Mouse (Mus musculus): ENCODE results near the gene Unc5cl. TPM values are rescaled to one million over a fixed set of nuclear protein-coding genes. Genes with fewer than 3 reads are reported as not detected.
A peak's percentile ranks its signal among the peaks of the same experiment; 100 is the strongest.

The Unc5cl gene
- polyA plus RNA-seq, 1 experiment, result 0.58 TPM

DNA sequence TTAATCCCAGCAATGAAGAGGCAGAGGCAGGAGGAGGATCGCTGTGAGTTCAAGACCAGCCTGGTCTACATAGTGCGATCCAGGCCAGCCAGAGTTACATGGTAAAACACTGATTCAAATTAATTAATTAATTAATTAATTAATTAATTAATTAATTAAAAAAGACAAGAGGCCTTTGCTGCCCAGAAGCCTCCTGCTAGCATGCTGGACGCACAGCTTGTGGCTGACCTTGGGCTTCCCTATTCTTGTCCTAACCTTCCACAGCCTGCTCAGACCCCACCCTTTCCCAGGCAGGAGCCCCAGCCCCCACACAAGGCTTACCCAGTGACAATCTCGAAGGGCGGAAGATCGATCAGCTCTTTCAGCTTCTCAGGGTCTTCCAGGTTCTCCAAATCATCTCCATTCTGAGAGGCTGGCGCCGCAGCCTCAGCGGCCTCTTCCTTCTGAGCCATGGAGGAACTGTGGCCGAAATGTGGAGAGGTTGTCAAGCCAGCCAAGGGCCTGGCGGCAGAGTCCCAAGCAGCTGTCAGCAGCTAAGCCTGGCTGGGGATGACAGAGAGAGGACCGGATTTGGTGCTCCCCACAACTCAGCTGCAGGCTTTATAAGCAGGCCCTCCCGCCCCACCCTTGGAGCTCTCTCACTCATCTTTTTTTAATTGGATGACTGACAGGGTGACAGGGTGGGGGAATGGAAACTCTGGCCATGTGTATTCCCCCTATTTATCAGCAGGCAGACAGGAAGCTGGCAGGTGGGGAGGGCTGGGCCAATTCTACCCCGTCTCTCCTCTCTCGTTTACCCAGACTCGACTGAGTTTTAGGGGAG, 22.3 kb upstream of the Unc5cl start, which contains the start of gene Apobec2:
Gene Apobec2, minus strand, starts transcription at position 773 of the 823 bp plus-strand sequence.
- no peak within 1 kb of the TSS for H3K4me3 ChIP-seq (ENCODE audit: insufficient read depth, low read depth, low read length)
- WGBS, result 91% methylated on average over 16 of the region's 16 CpGs
- H3K36me3 ChIP-seq (ENCODE audit: control insufficient read depth, insufficient read depth, low read length), result no peaks in the 10 kb centered on the region
- H3K4me1 ChIP-seq (ENCODE audit: control insufficient read depth, insufficient read depth, low read length), result peaks cover under 1% of the 10 kb centered on the region; the same call in 1 of the 2 replicates
- TF ChIP-seq POLR2A (IDR thresholded peaks at IDR 0.05; ENCODE audit: low read depth, low read length) (no peak), CTCF (conservative IDR thresholded peaks at IDR 0.05; ENCODE audit: insufficient read depth, insufficient read length, low read depth, low read length) (no peak)
- no peaks in the 10 kb centered on the region for H3K27me3 ChIP-seq (replicated peaks; ENCODE audit: control insufficient read depth, insufficient read depth, low read length)
- H3K27ac ChIP-seq (ENCODE audit: insufficient read depth, low read depth, low read length), result no peak within 1 kb of the TSS
- no peak for DNase-seq

DNA sequence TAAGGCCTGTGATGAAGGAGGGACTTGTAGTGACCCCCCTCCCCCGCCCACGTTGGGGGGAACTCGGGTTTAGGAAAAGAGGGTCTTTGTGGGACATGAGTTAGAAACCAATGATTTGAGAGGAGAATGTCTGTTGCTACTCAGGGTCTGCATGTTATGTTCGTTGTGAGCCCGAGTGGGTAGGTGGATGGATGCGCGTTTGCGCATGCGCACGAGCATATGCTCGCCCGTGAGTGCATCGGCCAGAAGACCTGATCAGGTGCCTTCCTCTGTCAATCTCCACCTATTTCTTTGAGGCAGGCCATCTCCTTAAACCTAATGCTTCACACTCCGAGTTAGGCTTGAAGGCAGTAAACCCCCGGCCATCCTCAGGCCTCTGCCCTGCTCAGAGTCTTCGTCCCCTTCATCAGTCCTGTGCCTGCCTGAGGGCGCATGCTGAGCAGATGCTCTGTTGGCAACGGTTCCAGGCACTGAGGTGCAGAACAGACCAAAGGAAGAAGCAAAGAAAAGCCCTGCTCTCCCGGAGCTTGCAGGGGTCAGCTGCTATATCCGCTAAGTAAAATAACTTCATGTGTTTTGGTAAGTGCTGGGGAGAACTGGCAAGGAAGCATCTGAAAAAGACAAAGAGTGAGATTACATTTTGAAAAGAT, 21.6 kb upstream of the Unc5cl start:
- TF ChIP-seq CTCF (conservative IDR thresholded peaks at IDR 0.05; ENCODE audit: insufficient read depth, insufficient read length, low read depth, low read length) (no peak), POLR2A (IDR thresholded peaks at IDR 0.05; ENCODE audit: low read depth, low read length) (no peak)
- H3K27me3 ChIP-seq (replicated peaks; ENCODE audit: control insufficient read depth, insufficient read depth, low read length), result no peaks in the 10 kb centered on the region
- DNase-seq, result no peak
- H3K4me3 ChIP-seq (ENCODE audit: insufficient read depth, low read depth, low read length), result no peak overlapping the region
- no peaks in the 10 kb centered on the region for H3K36me3 ChIP-seq (ENCODE audit: control insufficient read depth, insufficient read depth, low read length)
- no peak overlapping the region for H3K27ac ChIP-seq (ENCODE audit: insufficient read depth, low read depth, low read length)
- no peaks in the 10 kb centered on the region for H3K4me1 ChIP-seq (ENCODE audit: control insufficient read depth, insufficient read depth, low read length)
- 88% methylated on average over 20 of the region's 20 CpGs for WGBS

DNA sequence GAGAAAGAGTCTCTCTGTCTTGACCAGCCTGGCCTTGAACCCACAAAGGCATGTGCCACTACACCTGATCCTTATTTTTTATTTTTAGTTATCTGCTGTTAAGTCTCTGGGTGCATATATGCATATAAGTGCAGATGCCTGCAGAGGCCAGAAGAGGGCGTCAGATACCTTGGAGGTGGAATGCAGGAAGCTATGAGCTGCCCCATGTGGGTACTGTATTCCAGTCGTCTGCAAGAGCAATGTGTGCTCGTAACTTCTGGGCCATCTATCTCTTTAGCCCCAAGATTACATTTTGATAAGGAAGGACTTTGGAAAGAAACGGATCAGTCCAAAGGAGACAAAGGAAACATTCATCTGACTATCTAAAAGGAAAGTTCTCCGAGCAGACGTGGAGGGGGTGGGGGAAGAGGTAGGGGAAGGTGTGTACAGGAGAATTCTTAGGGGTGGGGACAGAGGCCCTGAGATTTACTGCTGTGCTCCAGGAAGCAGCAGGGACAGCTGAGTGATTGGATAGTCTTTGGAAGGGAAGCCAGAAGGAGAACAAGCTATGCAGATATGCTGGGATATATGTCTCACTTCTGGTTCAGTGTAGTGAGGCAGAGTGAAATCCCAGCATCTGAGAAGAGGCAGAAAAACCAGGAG, 20.9 kb upstream of the Unc5cl start:
- Histone ChIP-seq H3K4me1 (ENCODE audit: control insufficient read depth, insufficient read depth, low read length) (no peaks in the 10 kb centered on the region), H3K36me3 (ENCODE audit: control insufficient read depth, insufficient read depth, low read length) (no peaks in the 10 kb centered on the region), H3K27ac (ENCODE audit: insufficient read depth, low read depth, low read length) (no peak overlapping the region), H3K27me3 (replicated peaks; ENCODE audit: control insufficient read depth, insufficient read depth, low read length) (no peaks in the 10 kb centered on the region), H3K4me3 (ENCODE audit: insufficient read depth, low read depth, low read length) (no peak overlapping the region)
- 58% methylated on average over 6 of the region's 6 CpGs for WGBS
- no peak for TF ChIP-seq POLR2A (IDR thresholded peaks at IDR 0.05; ENCODE audit: low read depth, low read length)
- 0 out of 2 replicates have a peak, but pooled peaks have one; percentile 14 for TF ChIP-seq CTCF (conservative IDR thresholded peaks at IDR 0.05; ENCODE audit: insufficient read depth, insufficient read length, low read depth, low read length)
- no peak for DNase-seq

DNA sequence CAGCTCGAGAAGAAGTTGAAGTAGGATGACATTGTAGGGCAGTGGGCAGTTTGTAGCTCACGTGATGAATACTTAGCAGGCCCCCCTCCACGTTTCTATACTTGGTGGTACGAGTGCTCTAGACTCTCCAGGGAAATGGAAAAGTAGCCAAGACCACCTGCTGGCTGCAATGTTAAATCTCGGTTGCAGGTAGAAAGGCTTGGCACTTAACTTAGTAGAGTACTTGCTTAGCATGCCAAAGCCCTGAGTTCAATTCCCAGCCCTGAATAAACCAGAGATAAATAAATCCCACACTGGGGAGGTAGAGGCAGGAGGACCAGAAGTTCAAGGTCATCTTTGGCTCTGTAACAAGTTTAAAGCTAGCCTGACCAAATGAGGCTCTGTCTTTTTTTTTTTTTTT, 20.2 kb upstream of the Unc5cl start:
- Histone ChIP-seq H3K4me3 (ENCODE audit: insufficient read depth, low read depth, low read length) (no peak overlapping the region), H3K4me1 (ENCODE audit: control insufficient read depth, insufficient read depth, low read length) (no peaks in the 10 kb centered on the region), H3K27ac (ENCODE audit: insufficient read depth, low read depth, low read length) (no peak overlapping the region), H3K27me3 (replicated peaks; ENCODE audit: control insufficient read depth, insufficient read depth, low read length) (no peaks in the 10 kb centered on the region), H3K36me3 (ENCODE audit: control insufficient read depth, insufficient read depth, low read length) (no peaks in the 10 kb centered on the region)
- WGBS, result 90% methylated on average over 5 of the region's 5 CpGs
- TF ChIP-seq CTCF (conservative IDR thresholded peaks at IDR 0.05; ENCODE audit: insufficient read depth, insufficient read length, low read depth, low read length) (no peak), POLR2A (IDR thresholded peaks at IDR 0.05; ENCODE audit: low read depth, low read length) (no peak)
- DNase-seq, result no peak

GRCm38 (mm10) chr17:48436487-48436886, 18.2 kb upstream of the Unc5cl start:
- peak; percentile 40 for DNase-seq
- 44% methylated on average over 1 of the region's 1 CpGs for WGBS
- no peak for TF ChIP-seq CTCF (conservative IDR thresholded peaks at IDR 0.05; ENCODE audit: insufficient read depth, insufficient read length, low read depth, low read length)
- TF ChIP-seq POLR2A (IDR thresholded peaks at IDR 0.05; ENCODE audit: low read depth, low read length), result no peak
- Histone ChIP-seq H3K4me3 (ENCODE audit: insufficient read depth, low read depth, low read length) (no peak overlapping the region), H3K4me1 (ENCODE audit: control insufficient read depth, insufficient read depth, low read length) (no peaks in the 10 kb centered on the region), H3K27me3 (replicated peaks; ENCODE audit: control insufficient read depth, insufficient read depth, low read length) (no peaks in the 10 kb centered on the region), H3K27ac (ENCODE audit: insufficient read depth, low read depth, low read length) (peak overlapping the region; percentile 24; the same call in 1 of the 2 replicates), H3K36me3 (ENCODE audit: control insufficient read depth, insufficient read depth, low read length) (no peaks in the 10 kb centered on the region)

GRCm38 (mm10) chr17:48437421-48437911, 17.2 kb upstream of the Unc5cl start:
- no peak for DNase-seq
- no peaks in the 10 kb centered on the region for H3K27me3 ChIP-seq (replicated peaks; ENCODE audit: control insufficient read depth, insufficient read depth, low read length)
- TF ChIP-seq CTCF (conservative IDR thresholded peaks at IDR 0.05; ENCODE audit: insufficient read depth, insufficient read length, low read depth, low read length), result no peak
- TF ChIP-seq POLR2A (IDR thresholded peaks at IDR 0.05; ENCODE audit: low read depth, low read length), result no peak
- WGBS, result 50% methylated on average over 7 of the region's 7 CpGs
- H3K36me3 ChIP-seq (ENCODE audit: control insufficient read depth, insufficient read depth, low read length), result no peaks in the 10 kb centered on the region
- H3K4me1 ChIP-seq (ENCODE audit: control insufficient read depth, insufficient read depth, low read length), result no peaks in the 10 kb centered on the region
- H3K4me3 ChIP-seq (ENCODE audit: insufficient read depth, low read depth, low read length), result no peak overlapping the region
- H3K27ac ChIP-seq (ENCODE audit: insufficient read depth, low read depth, low read length), result no peak overlapping the region

Data from kidney, adult 2 months (tissue).